Mouse (Mus musculus) B cell, adult (primary cell): ENCODE results near the gene Opa3. TPM values are rescaled to one million over a fixed set of nuclear protein-coding genes. Genes with fewer than 3 reads are reported as not detected.

ENCODE experiments used
- total RNA-seq: library from RNA; stranded (reverse); gene quantifications from 4 replicates; pipeline ENCODE4 v1.2.4, GENCODE M21; 2023; ENCODE audit not compliant: inconsistent age

Opa3 gene
- total RNA-seq: 46.7 to 54.6 TPM (median 48.7 TPM) in 4 replicates

GRCm38 (mm10) chr7:19227883-19228792 lies at the start of gene Opa3:
TSS of gene Opa3 (plus strand) at chr7:19228334.

GRCm38 (mm10) chr7:19211996-19212755 lies 16.0 kb upstream of the Opa3 start, which contains the start of gene Gpr4:
TSS of gene Gpr4 (plus strand) at chr7:19212538.

GRCm38 (mm10) chr7:19271238-19272172 lies 43.4 kb downstream of the Opa3 start, which contains the start of gene Vasp:
TSS of gene Vasp (minus strand) at chr7:19271817.

GRCm38 (mm10) chr7:19279581-19280114 lies 51.5 kb downstream of the Opa3 start, which contains the start of gene Ppm1n:
TSS of gene Ppm1n (minus strand) at chr7:19280064.

GRCm38 (mm10) chr7:19282385-19282784 lies 54.3 kb downstream of the Opa3 start, which contains the start of gene Rtn2:
TSS of gene Rtn2 (plus strand) at chr7:19282624.

Other genes starting within 250 kb of the Opa3 start
- gene Nanos2, start 240.9 kb upstream of the Opa3 start, total RNA-seq: not detected in 4 replicates
- gene Mypop, start 237.1 kb upstream of the Opa3 start, total RNA-seq: 1.2 to 2.0 TPM (median 1.5 TPM) in 4 replicates
- 28.5 to 35.3 TPM (median 33.8 TPM) in 4 replicates for gene Irf2bp1, start 224.3 kb upstream of the Opa3 start, total RNA-seq
- gene Foxa3, start 204.8 kb upstream of the Opa3 start, total RNA-seq: not detected in 4 replicates
- 99.2 to 117 TPM (median 107 TPM) in 4 replicates for gene Sympk, start 204.0 kb upstream of the Opa3 start, total RNA-seq
- gene Rsph6a, start 173.6 kb upstream of the Opa3 start, total RNA-seq: 1.00 TPM in 1 of 4 replicates, not detected in the others
- gene Dmwd, start 152.1 kb upstream of the Opa3 start, total RNA-seq: 19.7 to 23.8 TPM (median 21.4 TPM) in 4 replicates
- gene Dmpk, start 144.5 kb upstream of the Opa3 start, total RNA-seq: 15.9 to 23.2 TPM (median 19.0 TPM) in 4 replicates
- gene Six5, start 133.7 kb upstream of the Opa3 start, total RNA-seq: 0.21 to 0.51 TPM (median 0.34 TPM) in 4 replicates
- 0.12 TPM in 1 of 4 replicates, not detected in the others for gene Gm4969, start 110.0 kb upstream of the Opa3 start, total RNA-seq
- gene Fbxo46, start 108.5 kb upstream of the Opa3 start, total RNA-seq: 25.7 to 28.5 TPM (median 26.6 TPM) in 4 replicates
- 10.1 to 12.4 TPM (median 10.5 TPM) in 4 replicates for gene Qpctl, start 79.0 kb upstream of the Opa3 start, total RNA-seq
- 91.1 to 103 TPM (median 97.6 TPM) in 4 replicates for gene Snrpd2, start 78.6 kb upstream of the Opa3 start, total RNA-seq
- not detected in 4 replicates for gene Gipr, start 62.2 kb upstream of the Opa3 start, total RNA-seq
- 20.8 to 29.3 TPM (median 27.0 TPM) in 4 replicates for gene Eml2, start 51.9 kb upstream of the Opa3 start, total RNA-seq
- 0.16 TPM in 1 of 4 replicates, not detected in the others for gene Gpr4, start 15.8 kb upstream of the Opa3 start, total RNA-seq
- 349 to 378 TPM (median 355 TPM) in 4 replicates for gene Vasp, start 43.5 kb downstream of the Opa3 start, total RNA-seq
- gene Ppm1n, start 51.7 kb downstream of the Opa3 start, total RNA-seq: 0.64 TPM in 1 of 4 replicates, not detected in the others
- gene Rtn2, start 54.3 kb downstream of the Opa3 start, total RNA-seq: 0.24 TPM in 1 of 4 replicates, not detected in the others
- gene Fosb, start 81.7 kb downstream of the Opa3 start, total RNA-seq: 2,334 to 3,047 TPM (median 2,835 TPM) in 4 replicates
- gene Ercc1, start 116.4 kb downstream of the Opa3 start, total RNA-seq: 66.5 to 73.8 TPM (median 68.8 TPM) in 4 replicates
- gene Cd3eap, start 131.1 kb downstream of the Opa3 start, total RNA-seq: 6.2 to 8.3 TPM (median 7.5 TPM) in 4 replicates
- gene Ppp1r13l, start 131.4 kb downstream of the Opa3 start, total RNA-seq: 0.54 to 2.1 TPM (median 0.86 TPM) in 4 replicates
- gene Ercc2, start 153.7 kb downstream of the Opa3 start, total RNA-seq: 66.6 to 74.4 TPM (median 69.9 TPM) in 4 replicates
- 1.8 to 4.2 TPM (median 2.4 TPM) in 4 replicates for gene Klc3, start 175.8 kb downstream of the Opa3 start, total RNA-seq
- gene Ckm, start 176.4 kb downstream of the Opa3 start, total RNA-seq: 0.42 TPM in 1 of 4 replicates, not detected in the others
- 25.7 to 29.5 TPM (median 27.5 TPM) in 4 replicates for gene Mark4, start 230.5 kb downstream of the Opa3 start, total RNA-seq
- gene Exoc3l2, start 235.0 kb downstream of the Opa3 start, total RNA-seq: not detected in 4 replicates